Mouse (Mus musculus) splenic B cell, adult 2 months (primary cell): Measurements from ENCODE around the gene Ttc37.

Source experiments
- DNase-seq: peaks from one replicate; pipeline ENCODE4 v3.0.0-alpha.2; 2011; ENCODE audit warnings: low read depth, low spot score
- H3K27me3 ChIP-seq: 2 replicates; pipeline ENCODE4 v1.6.1; 2012; ENCODE audit warnings: mild to moderate bottlenecking, low read length, moderate library complexity, mixed read lengths; ENCODE audit not compliant: control insufficient read depth, poor library complexity, insufficient read depth, severe bottlenecking
- H3K36me3 ChIP-seq: 2 replicates; pipeline ENCODE4 v1.6.1; 2012; ENCODE audit warnings: mild to moderate bottlenecking, low read length, moderate library complexity, mixed read lengths; ENCODE audit not compliant: control insufficient read depth, poor library complexity, insufficient read depth, severe bottlenecking

Ttc37 gene

DNA sequence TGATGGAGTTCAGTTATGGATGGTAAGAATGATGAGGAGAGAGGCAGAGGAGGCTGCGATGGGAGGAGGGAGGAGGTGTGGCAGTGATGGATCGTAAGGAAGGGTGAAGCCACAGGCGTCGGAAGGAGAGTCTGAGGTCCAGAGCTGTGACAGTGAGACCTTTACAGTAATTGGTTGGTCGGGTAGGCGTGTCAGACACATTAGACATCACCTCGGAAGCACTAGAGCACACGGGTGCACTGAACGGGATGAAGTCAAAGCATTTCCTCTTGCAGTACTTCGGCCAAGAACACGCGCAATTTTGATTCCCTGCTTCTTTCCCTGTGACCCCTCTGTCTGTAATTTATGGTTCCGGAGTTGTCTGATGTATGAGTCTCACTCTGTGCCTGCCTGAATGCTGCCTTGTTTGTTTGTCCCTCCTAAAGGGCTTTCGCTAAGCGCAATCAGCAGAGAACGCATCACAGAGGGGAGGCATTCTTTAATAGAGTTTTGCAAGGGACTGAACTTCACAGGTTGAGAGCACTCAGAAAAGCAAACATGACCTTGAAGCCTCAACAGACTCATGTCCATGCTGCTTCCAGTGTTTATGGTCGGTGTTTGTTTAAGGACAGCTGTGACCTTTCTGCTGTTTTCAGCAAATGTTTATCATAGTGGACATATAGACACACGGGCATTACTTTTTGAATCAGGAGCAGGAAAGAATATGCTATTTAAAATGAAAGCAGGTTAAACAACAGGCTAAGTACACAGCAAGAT, 10.7 kb downstream of the Ttc37 start:
- no peak for DNase-seq
- Histone ChIP-seq H3K27me3 (no peaks in the 10 kb centered on the region), H3K36me3 (no peaks in the 10 kb centered on the region; the same call in 1 of the 2 replicates)

DNA sequence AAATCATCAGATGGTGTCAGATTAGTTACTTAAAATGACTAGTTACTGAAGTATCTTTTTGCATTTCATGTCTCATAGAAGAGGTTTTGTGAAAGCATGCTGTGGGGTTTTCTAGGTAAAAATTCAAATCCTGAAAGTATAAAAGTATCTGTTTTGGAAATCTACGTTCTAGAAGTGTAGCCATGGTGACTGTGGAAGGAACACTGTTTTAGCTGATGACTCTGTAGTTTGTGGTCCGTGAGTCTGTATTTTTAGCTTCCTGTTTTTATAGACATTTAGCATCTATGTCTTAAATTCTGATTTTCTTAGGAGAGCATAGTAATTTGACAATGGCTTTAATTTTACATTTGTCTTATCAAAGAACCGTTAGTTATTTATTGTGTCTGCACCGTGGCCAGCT, 30.3 kb downstream of the Ttc37 start:
- Histone ChIP-seq H3K27me3 (no peaks in the 10 kb centered on the region), H3K36me3 (peaks cover 16% of the 10 kb centered on the region)
- DNase-seq = no peak

DNA sequence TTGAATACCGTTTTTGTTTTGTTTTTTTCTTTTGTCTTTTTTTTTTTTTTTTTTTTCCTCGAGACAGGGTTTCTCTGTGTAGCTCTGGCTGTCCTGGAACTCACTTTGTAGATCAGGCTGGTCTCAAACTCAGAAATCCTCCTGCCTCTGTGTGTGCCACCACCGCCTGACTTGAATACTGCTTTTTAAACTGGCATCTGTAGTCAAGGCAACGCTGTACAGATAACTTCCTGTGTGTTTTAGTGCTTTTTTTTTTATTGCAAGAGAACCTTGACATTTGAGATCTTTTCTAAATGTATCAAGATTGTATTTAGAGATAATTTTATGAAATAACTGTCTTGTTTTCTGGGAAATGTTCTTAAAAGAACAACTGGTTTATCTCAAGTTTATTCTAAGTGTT, 33.9 kb downstream of the Ttc37 start:
- H3K27me3 ChIP-seq = no peaks in the 10 kb centered on the region
- peaks cover 22% of the 10 kb centered on the region for H3K36me3 ChIP-seq
- no peak for DNase-seq

DNA sequence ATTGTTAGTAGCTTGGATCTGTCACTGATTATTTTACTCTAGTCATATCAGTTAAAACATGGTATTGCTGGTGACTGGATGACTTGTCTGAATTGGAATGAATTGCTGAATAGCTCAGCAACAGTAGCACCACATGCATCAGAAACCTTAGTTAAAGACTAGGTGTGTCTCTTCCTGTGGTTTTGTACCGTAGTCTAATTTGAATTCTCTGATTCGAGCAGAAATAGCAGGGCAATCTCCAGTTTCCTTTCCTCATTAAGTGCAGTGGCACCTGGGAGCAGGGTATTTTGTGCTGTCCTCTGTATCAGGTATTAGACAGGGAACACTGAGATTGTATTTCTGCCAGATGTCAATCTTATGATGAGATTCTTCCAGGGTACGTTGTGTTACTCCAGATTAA, 40.3 kb downstream of the Ttc37 start:
- H3K27me3 ChIP-seq = no peaks in the 10 kb centered on the region
- peaks cover 10% of the 10 kb centered on the region; the same call in 1 of the 2 replicates for H3K36me3 ChIP-seq
- peak; percentile 42 for DNase-seq

DNA sequence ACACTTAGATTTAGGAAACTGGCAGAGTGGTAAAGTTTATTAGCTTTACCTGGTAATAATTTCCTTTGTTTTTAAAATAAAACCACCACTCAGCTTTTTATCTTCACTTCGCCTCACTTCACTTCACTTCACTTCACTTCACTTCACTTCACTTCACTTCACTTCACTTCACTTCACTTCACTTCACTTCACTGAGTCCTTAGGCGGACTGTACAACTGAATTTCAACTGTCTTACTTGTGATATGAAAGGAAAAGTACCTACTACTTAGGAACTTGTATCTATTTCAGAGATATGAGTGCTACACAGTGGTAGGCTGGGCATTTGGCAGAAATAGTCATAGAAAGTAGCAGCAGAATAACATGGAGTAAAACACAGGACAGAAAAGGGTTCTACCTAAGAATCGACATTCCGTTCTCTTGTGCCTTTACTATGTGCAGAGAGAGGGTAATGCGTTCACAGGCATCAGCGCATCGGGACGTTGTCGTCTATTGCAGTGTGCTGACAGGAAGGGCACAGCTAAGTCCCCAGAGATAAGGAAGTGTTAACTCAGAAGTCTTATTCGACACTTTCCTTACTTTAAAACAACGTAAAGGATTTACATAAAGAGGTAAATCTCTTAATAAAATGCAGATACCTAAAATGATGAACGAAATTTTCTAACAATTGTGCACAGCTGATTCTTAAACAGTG, 42.7 kb downstream of the Ttc37 start:
- no peaks in the 10 kb centered on the region for H3K27me3 ChIP-seq

DNA sequence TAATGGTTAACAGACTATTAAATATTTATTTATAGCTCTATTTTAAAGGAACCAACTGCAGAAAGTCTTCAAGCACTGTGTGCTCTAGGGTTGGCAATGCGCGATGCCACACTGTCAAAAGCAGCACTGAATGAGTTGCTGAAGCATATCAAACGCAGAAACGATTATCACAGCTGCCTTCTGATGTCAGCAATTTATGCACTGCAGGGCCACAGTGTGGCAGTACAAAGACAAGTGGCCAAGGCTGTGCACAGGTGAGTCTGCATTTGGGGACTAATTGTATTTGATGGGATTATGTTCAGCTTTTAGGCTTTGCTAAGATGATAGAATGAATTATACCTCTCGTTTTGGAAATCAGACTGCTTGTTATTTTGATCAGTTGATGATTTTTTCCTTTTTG, 51.9 kb downstream of the Ttc37 start:
- Histone ChIP-seq H3K36me3 (peaks cover 6% of the 10 kb centered on the region; the same call in 1 of the 2 replicates), H3K27me3 (no peaks in the 10 kb centered on the region)
- peak; percentile 29 for DNase-seq

More for the DNA sequence above, 42.7 kb downstream of the Ttc37 start:
- 0 out of 2 replicates have a peak, but pooled peaks cover 2% of the 10 kb centered on the region for H3K36me3 ChIP-seq
- DNase-seq = peak; percentile 22

DNA sequence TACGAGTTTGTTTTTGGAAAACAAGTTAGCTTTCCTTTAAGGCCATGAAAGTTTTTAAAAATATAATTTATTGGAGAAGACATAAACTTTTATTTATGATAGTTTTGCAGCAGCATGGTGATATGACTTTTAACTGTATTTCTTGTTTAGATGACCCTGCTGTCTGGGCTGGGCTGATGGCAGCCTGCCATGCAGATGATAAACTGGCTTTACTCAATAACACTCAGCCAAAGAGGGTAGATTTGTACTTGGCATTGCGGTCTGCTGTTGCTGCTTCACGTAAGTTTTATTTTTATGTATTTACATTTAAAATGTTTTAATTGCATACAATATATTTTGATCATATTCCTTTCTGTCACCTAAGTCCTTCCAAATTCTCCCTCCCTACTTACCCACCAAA, 58.6 kb downstream of the Ttc37 start:
- Histone ChIP-seq H3K36me3 (peaks cover 4% of the 10 kb centered on the region), H3K27me3 (no peaks in the 10 kb centered on the region)
- DNase-seq = no peak

DNA sequence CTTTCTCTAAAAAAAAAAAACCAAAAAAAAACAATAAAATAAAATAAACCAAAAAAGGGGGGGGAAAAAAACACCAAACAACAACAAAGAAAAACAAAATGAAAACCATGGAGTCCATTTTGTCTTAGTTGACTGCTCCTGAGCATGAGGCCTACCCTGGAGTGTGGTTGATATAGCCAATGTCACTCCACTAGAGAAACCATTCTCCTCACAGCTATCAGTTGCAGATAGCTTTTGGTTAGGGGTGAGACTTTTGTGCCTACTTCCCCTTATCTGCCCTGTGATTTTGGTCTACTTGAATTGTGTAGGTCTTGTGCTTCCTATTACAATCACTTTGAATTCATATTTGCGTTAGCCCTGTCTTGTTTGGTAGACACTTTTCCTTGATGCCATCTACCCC, 59.0 kb downstream of the Ttc37 start:
- Histone ChIP-seq H3K36me3 (peaks cover 4% of the 10 kb centered on the region), H3K27me3 (no peaks in the 10 kb centered on the region)
- DNase-seq = no peak

DNA sequence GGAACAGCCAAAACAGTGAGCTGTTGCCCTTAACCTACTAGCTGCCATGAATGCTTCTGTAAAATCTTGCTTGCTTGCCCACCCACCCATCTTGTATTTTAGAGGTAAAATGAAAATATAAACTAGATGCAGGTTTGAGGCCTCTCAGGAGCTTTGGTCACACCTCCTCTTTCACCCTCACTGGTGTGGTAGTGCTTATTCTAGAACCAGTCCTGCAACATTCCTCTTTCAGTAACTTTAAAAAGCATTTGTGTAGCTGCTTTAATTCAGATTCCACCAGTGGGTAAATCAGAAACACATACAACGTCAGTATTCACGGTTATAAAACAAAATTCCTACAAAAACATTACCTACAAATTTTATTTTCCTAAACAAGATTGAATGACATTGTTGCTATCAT, 62.1 kb downstream of the Ttc37 start:
- no peaks in the 10 kb centered on the region for H3K27me3 ChIP-seq
- H3K36me3 ChIP-seq = peaks cover 4% of the 10 kb centered on the region
- no peak for DNase-seq

DNA sequence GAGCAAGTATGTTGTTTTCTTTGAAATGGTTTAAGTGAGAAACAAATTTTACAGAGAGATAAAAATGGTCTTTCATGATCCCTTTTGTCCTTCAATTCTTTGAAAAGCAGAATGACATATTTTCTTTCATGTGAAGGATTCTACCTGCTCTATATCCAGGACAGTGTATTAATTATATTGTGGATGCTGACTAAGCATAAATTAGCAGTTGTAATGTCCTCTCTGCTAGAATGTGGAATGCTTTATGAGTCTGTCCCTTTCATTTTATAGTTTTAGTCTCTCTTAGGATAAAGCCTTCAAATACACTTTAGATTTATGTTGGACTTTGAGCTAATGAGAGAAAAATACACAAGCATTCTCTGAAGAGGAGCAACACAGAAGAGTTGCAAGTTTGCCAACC, 75.8 kb downstream of the Ttc37 start:
- H3K27me3 ChIP-seq = no peaks in the 10 kb centered on the region
- peaks cover 5% of the 10 kb centered on the region for H3K36me3 ChIP-seq
- DNase-seq = no peak

DNA sequence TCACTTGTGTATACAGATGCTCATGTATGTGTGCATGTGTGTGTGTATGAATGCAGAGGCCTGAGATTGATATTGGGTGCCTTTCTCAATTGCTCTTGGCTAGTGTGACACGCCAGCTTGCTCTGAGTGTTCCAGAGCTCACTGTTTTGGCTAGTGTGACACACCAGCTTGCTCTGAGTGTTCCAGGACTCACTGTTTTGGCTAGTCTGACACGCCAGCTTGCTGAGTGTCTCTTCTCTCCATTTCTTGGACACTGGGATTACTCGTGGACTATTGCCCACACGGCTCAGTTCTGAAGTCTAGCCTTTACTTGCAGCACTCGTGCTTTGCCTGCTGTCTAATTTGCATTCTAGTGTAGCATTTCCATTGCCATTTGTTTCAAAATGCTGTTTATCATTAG, 80.2 kb downstream of the Ttc37 start:
- DNase-seq = no peak
- Histone ChIP-seq H3K27me3 (no peaks in the 10 kb centered on the region), H3K36me3 (peaks cover 7% of the 10 kb centered on the region)

DNA sequence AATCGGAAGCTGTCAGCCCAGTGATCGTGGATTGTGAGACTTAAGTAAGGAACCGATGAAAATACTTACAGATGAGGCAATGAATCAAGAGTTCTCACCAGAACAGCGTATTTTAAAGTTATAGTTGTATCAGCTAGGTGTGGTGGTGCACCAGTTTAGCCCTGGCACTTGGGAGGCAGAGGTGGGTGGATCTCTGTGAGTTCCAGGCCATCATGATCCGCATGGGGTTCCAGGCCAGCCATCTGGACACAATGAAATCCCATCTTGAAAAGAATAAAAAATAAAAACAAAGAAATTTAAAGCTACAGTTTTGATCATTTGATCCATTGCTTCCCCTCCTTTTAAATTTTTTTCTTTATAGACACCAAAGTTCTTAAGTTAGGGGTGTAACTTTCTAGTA, 89.1 kb downstream of the Ttc37 start:
- H3K27me3 ChIP-seq = no peaks in the 10 kb centered on the region
- peaks cover 10% of the 10 kb centered on the region; the same call in 1 of the 2 replicates for H3K36me3 ChIP-seq
- no peak for DNase-seq

DNA sequence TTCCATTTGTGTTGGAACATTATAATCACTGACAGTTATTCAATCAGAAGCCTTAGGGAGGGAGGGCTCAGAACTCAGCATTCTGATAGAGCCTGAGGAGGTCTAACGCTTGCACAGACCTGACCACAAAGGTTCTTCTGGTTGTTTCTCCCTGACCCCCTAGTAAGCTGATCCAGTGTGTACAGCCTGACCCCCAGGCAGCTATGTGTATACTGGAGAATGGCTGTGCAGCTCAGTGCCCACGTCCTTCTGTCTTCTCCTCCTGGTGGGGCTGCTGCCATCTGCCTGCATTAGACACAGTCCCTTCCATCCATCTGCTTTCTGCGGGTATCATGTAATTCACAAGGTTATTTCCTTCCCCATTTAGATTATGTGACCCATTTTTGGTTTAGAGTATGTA, 90.7 kb downstream of the Ttc37 start:
- peaks cover 12% of the 10 kb centered on the region; the same call in 1 of the 2 replicates for H3K36me3 ChIP-seq
- no peak for DNase-seq
- no peaks in the 10 kb centered on the region for H3K27me3 ChIP-seq

DNA sequence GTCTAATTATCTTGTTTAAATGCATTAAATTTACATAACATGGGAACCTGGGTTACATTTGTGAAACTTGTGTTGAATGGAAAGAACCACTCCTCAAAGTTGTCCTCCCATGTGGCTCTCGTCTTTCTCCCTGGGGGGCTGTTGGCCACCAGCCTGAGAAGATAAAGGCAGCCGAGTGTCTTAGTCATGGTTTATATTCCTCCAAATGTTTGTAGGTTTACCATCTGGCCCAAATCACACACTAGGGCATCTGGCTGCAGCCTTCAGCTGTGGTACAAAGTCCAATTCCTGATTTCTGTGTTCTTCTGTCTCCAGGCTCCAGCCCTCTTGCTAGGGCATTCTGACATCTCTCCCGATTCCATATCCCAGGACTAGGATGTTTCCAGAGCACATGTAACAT, 91.7 kb downstream of the Ttc37 start:
- no peaks in the 10 kb centered on the region for H3K27me3 ChIP-seq
- no peak for DNase-seq
- peaks cover 12% of the 10 kb centered on the region; the same call in 1 of the 2 replicates for H3K36me3 ChIP-seq

DNA sequence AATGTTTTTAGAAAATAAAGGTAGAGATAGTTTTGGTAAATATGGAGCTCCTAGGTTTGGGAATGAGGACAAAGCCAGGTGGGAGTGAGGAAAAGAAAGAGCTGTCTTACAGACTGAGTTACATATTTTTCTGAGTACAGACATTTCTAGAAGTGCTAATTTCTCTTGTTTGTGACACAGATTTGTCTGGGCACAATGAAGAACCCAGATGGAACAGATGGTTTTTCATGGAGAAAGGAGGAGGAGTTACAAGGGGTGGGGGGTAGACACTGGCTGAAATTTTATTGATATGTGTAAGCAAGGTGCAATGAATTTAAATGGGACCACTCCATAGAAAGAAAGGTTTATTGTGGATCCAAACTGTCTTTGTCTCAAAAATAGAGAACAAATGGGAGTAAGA, 96.4 kb downstream of the Ttc37 start:
- Histone ChIP-seq H3K36me3 (peaks cover 4% of the 10 kb centered on the region; the same call in 1 of the 2 replicates), H3K27me3 (no peaks in the 10 kb centered on the region; the same call in 1 of the 2 replicates)
- no peak for DNase-seq
